Mouse (Mus musculus) stomach, postnatal 0 days (tissue): ENCODE measurements at regions not wholly inside any gene's neighbourhood (a gene's known extent, or its start where the extent isn't known, plus 50 kb on each side); places are given as distances from the start of the nearest gene placed in this dataset.

ENCODE experiments used
- CTCF ChIP-seq: IDR thresholded peaks from 2 replicates; pipeline ENCODE4 v1.5.1; 2016; ENCODE audit warnings: antibody characterized with exemption, low read depth, mild to moderate bottlenecking, moderate library complexity
- EP300 ChIP-seq: optimal IDR thresholded peaks from 2 replicates; pipeline ENCODE3; 2016; ENCODE audit warnings: antibody characterized with exemption

GRCm38 (mm10) chr5:101323041-101323950 lies 341.5 kb downstream of the Nkx6-1 start:
- TF ChIP-seq CTCF (no peak), EP300 (no peak)
